Mouse (Mus musculus) ES-E14 (cell line): ENCODE results near the gene Foxd2. TPM values are rescaled to one million over a fixed set of nuclear protein-coding genes. Genes with fewer than 3 reads are reported as not detected.

Experiments
- DNase-seq: peaks from one replicate; pipeline ENCODE4 v3.0.0-alpha.2; 2013; ENCODE audit warnings: low read depth, low spot score
- H3K27ac ChIP-seq: 2 replicates; pipeline ENCODE4 v1.5.1; 2012; ENCODE audit warnings: low read depth, mild to moderate bottlenecking, low read length, moderate library complexity, mixed read lengths; ENCODE audit not compliant: poor library complexity, insufficient read depth, severe bottlenecking
- H3K36me3 ChIP-seq: 2 replicates; pipeline ENCODE4 v1.6.1; 2012; ENCODE audit warnings: mild to moderate bottlenecking, low read length, moderate library complexity, mixed read lengths; ENCODE audit not compliant: control insufficient read depth, poor library complexity, insufficient read depth, severe bottlenecking
- H3K4me1 ChIP-seq, 2 experiments: fragments of 150-350 bp in 1 of 2; sonication (generic) in 1 of 2; 2 replicates each; pipeline ENCODE4 v1.6.1; 2012; ENCODE audit warnings: low read length in 2 of 2, mild to moderate bottlenecking in 1 of 2, mixed read lengths in 1 of 2; ENCODE audit not compliant: control insufficient read depth in 2 of 2, insufficient read depth in 2 of 2, poor library complexity in 1 of 2
- H3K4me3 ChIP-seq, 2 experiments: fragments of 150-350 bp in 1 of 2; sonication (generic) in 1 of 2; 2 replicates each; pipeline ENCODE4 v1.5.1; 2012; ENCODE audit warnings: low read length in 2 of 2, low read depth in 1 of 2, mild to moderate bottlenecking in 1 of 2, mixed read lengths in 1 of 2; ENCODE audit not compliant: insufficient read depth in 1 of 2, poor library complexity in 1 of 2, severe bottlenecking in 1 of 2
- H3K9ac ChIP-seq: 2 replicates; pipeline ENCODE4 v1.6.1; 2012; ENCODE audit warnings: low read depth, mild to moderate bottlenecking, low read length, mixed read lengths; ENCODE audit not compliant: poor library complexity, insufficient read depth, severe bottlenecking
- H3K9me3 ChIP-seq: fragments of 150-350 bp; sonication (generic); 2 replicates; pipeline ENCODE4 v1.6.1; 2012; ENCODE audit warnings: low read depth, mild to moderate bottlenecking, low read length; ENCODE audit not compliant: control insufficient read depth, insufficient read depth
- CHD2 ChIP-seq: IDR thresholded peaks from 2 replicates; pipeline ENCODE4 v1.6.1; 2014; ENCODE audit warnings: mild to moderate bottlenecking, low read depth, low read length, inconsistent platforms
- HCFC1 ChIP-seq: IDR thresholded peaks from 2 replicates; pipeline ENCODE4 v1.6.1; 2012; ENCODE audit warnings: low read length, inconsistent platforms, borderline replicate concordance; ENCODE audit not compliant: insufficient read depth
- MAFK ChIP-seq: IDR thresholded peaks from 2 replicates; pipeline ENCODE4 v1.6.1; 2014; ENCODE audit warnings: mild to moderate bottlenecking, low read depth, low read length, inconsistent platforms; ENCODE audit not compliant: insufficient read depth
- ZC3H11A ChIP-seq: IDR thresholded peaks from 2 replicates; pipeline ENCODE4 v1.6.1; 2012; ENCODE audit warnings: low read depth, mild to moderate bottlenecking, inconsistent platforms, low read length, borderline replicate concordance
- ZNF384 ChIP-seq: IDR thresholded peaks from 2 replicates; pipeline ENCODE4 v1.6.1; 2012; ENCODE audit warnings: low read depth, low read length, inconsistent platforms
- in situ Hi-C, 2 experiments: fragments of 600-800 bp; cut with MboI; formaldehyde crosslinking; loops; one replicate each; pipeline ENCODE4 v1.15.1; 2025; ENCODE audit warnings: low sequenced_read_pairs in 2 of 2, inconsistent platforms in 1 of 2; ENCODE audit not compliant: unreplicated experiment in 2 of 2
- total RNA-seq: library from RNA; depleted of rRNA; stranded (reverse); fragments of 300-350 nt; gene quantifications from 2 replicates; pipeline ENCODE4 v1.2.3, GENCODE M21; 2012

The Foxd2 gene
- total RNA-seq, 1 experiment, result 0.09 TPM

GRCm38 (mm10) chr4:114917091-114917490 lies 8.4 kb upstream of the Foxd2 start:
- no peaks in the 10 kb centered on the region for H3K9me3 ChIP-seq
- no peaks in the 10 kb centered on the region for H3K36me3 ChIP-seq
- no peak overlapping the region for H3K9ac ChIP-seq
- peaks cover 0 to 2% of the 10 kb centered on the region in 2 experiments; a peak in 1 of 4 replicates for H3K4me1 ChIP-seq
- H3K27ac ChIP-seq, result no peak overlapping the region
- in situ Hi-C loops, result loop anchor here (10.0 to 25.0 kb wide), 4 partner anchors 252 to 1020 kb away; partner anchors contain the start of genes Dmbx1 (in 1 of the 2) and Trabd2b (in 1 of the 2)
- H3K4me3 ChIP-seq, result no peak overlapping the region
- DNase-seq, result no peak
- TF ChIP-seq ZC3H11A, result 0 out of 2 replicates have a peak, but pooled peaks have one; percentile 3
- no peak for TF ChIP-seq HCFC1

GRCm38 (mm10) chr4:114916056-114916455 lies 7.4 kb upstream of the Foxd2 start:
- H3K27ac ChIP-seq, result no peak overlapping the region
- no peaks in the 10 kb centered on the region for H3K36me3 ChIP-seq
- peaks cover 0 to 2% of the 10 kb centered on the region in 2 experiments; a peak in 1 of 4 replicates for H3K4me1 ChIP-seq
- no peak for DNase-seq
- H3K9me3 ChIP-seq, result no peaks in the 10 kb centered on the region
- TF ChIP-seq MAFK, result no peak
- no peak for TF ChIP-seq ZC3H11A
- no peak for TF ChIP-seq ZNF384
- no peak for TF ChIP-seq CHD2
- TF ChIP-seq HCFC1, result no peak
- in situ Hi-C loops, result loop anchor here (10.0 to 25.0 kb wide), 4 partner anchors 251 to 1021 kb away; partner anchors contain the start of genes Dmbx1 (in 1 of the 2) and Trabd2b (in 1 of the 2)
- no peak overlapping the region for H3K4me3 ChIP-seq
- no peak overlapping the region for H3K9ac ChIP-seq

DNA sequence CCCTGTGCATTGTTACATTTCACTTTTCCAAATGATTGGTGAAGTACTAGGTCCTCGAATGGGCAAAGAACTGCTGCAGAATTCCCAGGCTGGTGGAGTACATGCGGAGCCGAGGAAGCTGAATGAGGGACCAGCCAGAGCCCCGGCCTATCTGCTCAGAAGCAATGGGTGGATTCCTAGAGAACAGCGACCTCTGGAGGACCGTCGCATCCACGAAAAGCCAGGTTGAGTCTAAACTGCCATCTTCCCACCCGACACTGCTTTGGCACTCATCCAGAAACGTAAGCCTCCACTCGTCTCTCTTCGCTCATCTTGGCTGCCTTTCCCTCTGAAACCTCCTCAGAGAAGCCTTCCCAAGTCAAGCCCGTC lies 4.9 kb upstream of the Foxd2 start:
- peaks cover 0 to 2% of the 10 kb centered on the region in 2 experiments; a peak in 1 of 4 replicates for H3K4me1 ChIP-seq
- no peak overlapping the region for H3K9ac ChIP-seq
- no peak overlapping the region for H3K4me3 ChIP-seq
- H3K27ac ChIP-seq, result no peak overlapping the region
- no peak for DNase-seq
- H3K36me3 ChIP-seq, result no peaks in the 10 kb centered on the region
- no peaks in the 10 kb centered on the region for H3K9me3 ChIP-seq
- TF ChIP-seq ZC3H11A, result no peak; the same call in 1 of the 2 replicates
- TF ChIP-seq ZNF384, result no peak
- no peak for TF ChIP-seq MAFK
- TF ChIP-seq HCFC1, result no peak
- TF ChIP-seq CHD2, result no peak
- in situ Hi-C loops, result loop anchor here (5.0 to 25.0 kb wide), 5 partner anchors 144 to 1024 kb away; partner anchors contain the start of genes Dmbx1 (in 1 of the 2), Tal1 (in 1 of the 2) and Trabd2b (in 1 of the 2)

DNA sequence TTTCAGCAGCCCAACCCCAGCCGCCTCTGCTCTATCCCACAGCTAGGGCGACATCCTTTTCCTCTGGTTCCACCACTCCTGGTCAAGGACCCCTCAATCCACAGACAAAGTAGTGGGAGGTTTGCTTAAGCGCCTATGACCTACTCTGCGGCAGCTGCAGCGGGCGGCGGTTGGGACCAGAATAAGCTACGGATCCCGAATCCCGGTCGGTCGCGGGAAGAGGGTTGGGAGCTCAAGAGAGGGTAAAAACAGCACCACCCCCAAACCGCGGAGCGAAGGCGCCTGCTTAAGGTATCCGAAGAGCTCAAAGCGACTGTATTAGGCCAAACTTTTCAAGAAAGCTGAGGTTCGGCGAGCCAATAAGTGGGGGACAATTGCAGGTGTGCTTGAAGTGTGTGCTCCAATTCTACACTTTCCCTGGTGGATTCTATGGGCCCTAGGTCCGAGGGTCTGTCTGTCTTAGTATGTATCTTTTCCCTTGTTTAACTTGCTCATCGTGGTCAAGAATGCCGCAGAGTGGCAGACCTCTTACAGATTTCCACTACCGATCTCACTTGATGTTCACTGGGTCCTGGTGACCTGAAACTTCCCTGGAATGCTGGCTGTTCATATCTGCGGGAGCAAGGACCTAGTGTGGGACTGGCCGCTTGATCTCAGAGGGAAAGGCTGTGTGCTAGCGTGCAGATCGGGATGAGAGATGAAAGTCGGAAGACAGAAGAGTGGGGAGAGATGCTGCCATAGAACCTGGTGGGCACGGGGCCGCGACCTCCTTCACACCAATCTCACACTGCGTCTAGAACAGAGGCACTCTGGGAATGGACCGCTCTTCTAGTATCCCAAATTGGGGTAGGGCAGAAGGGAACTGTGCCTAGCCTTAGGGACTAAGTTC lies 4.3 kb upstream of the Foxd2 start:
- in situ Hi-C loops, result loop anchor here (5.0 to 25.0 kb wide), 5 partner anchors 144 to 1024 kb away; partner anchors contain the start of genes Dmbx1 (in 1 of the 2), Tal1 (in 1 of the 2) and Trabd2b (in 1 of the 2)
- peaks cover 0 to 2% of the 10 kb centered on the region in 2 experiments; a peak in 1 of 4 replicates for H3K4me1 ChIP-seq
- no peak overlapping the region for H3K27ac ChIP-seq
- H3K4me3 ChIP-seq, result no peak overlapping the region
- DNase-seq, result no peak
- H3K9me3 ChIP-seq, result no peaks in the 10 kb centered on the region
- no peaks in the 10 kb centered on the region for H3K36me3 ChIP-seq
- TF ChIP-seq ZC3H11A, result no peak
- TF ChIP-seq ZNF384, result no peak
- TF ChIP-seq MAFK, result no peak
- no peak for TF ChIP-seq CHD2
- TF ChIP-seq HCFC1, result no peak
- H3K9ac ChIP-seq, result no peak overlapping the region
